Mouse (Mus musculus): ENCODE data around the gene Mrpl43.

Gene Mrpl43

GRCm38 (mm10) chr19:45007021-45007420 lies 779 bp upstream of the Mrpl43 start:
- no peak for DNase-seq

DNA sequence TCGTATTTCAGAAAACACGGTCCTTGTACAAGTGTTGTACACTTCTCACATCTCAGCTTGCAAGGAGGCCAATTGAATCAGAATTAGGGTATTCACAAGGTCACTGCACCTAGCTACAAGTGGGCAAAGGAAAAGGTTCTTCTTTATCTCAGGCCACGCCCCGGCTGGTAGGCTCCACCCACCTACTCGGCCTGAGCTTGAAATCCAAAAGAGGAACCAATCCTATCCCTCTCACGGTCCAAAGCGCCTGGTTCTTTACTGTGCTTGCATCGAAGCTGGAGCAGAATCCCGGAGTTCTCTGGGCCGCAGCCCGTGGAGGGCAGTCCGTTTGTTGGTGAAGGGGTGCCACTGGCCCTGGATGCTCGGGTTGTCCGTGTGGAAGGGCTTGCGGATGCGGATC lies 798 bp downstream of the Mrpl43 start, which contains the start of gene Twnk:
TSS of gene Twnk (plus strand) at position 220 of the 400 bp plus-strand sequence.
- no peak for DNase-seq

DNA sequence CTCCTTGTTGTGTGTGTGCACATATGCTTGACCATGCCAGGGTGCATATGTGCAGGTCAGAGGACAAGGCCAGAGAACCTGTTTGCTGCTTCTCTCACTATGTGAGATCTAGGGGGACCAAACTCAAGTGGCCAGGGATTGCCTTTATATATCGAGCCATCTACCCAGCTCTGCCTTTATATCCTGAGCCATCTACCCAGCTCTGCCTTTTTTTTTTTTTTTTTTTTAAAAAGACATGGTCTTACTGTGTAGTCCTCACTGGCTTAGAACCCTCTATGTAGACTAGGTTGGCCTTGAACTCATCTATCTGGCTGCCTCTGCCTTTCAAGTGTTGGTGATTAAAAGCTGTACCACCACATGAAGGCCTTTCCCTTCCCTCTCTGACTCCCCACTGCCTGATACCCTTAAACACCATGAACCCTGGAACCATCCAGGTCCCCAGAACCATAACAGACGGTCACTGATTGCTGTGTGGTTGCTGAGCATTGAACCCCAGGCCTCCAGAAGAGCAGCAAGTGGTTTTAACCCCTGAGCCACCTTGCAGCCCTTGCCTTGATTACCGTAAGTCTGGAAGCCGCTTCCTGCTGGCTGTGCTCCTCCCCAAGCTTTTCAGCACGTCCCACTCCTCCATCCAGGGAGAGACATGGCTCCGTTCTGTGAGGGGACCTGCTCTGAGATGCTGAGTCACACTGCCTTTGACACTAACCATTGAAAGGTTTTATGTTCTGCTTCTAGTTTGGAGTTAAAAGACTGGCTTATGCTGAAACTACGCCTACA lies 2.3 kb downstream of the Mrpl43 start:
- no peak for DNase-seq

- DNase-seq = no peak
Observed at GRCm38 (mm10) chr19:45002301-45002700, 3.9 kb downstream of the Mrpl43 start.

DNA sequence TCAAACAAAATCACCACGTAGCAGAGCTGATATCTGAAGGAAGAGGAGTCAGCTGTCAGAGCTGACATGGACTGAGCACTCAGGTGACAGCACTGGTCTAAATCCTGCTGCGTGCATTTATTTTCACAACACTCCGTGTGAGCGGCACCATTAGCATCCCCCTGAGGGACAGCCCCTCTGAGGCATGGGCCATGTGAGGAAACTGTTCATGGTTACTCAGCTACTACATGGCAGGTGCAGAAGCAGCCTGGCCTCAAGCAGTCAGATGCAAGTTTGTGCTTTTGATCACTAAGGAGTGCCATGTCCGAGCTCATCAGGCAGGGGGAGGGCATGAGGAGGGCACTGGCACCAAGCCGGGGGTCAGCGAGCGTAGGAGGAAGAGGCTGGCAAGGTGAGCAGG lies 6.6 kb downstream of the Mrpl43 start:
- DNase-seq = no peak

- DNase-seq = no peak
Observed at GRCm38 (mm10) chr19:44997786-44998185, 8.5 kb downstream of the Mrpl43 start.

GRCm38 (mm10) chr19:44992712-44993111 lies 13.5 kb downstream of the Mrpl43 start:
- DNase-seq = no peak

GRCm38 (mm10) chr19:44992246-44992645 lies 14.0 kb downstream of the Mrpl43 start:
- DNase-seq = no peak

GRCm38 (mm10) chr19:44991031-44991430 lies 15.2 kb downstream of the Mrpl43 start:
- no peak for DNase-seq

GRCm38 (mm10) chr19:44989567-44990495 lies 16.4 kb downstream of the Mrpl43 start:
- no peak for DNase-seq

DNA sequence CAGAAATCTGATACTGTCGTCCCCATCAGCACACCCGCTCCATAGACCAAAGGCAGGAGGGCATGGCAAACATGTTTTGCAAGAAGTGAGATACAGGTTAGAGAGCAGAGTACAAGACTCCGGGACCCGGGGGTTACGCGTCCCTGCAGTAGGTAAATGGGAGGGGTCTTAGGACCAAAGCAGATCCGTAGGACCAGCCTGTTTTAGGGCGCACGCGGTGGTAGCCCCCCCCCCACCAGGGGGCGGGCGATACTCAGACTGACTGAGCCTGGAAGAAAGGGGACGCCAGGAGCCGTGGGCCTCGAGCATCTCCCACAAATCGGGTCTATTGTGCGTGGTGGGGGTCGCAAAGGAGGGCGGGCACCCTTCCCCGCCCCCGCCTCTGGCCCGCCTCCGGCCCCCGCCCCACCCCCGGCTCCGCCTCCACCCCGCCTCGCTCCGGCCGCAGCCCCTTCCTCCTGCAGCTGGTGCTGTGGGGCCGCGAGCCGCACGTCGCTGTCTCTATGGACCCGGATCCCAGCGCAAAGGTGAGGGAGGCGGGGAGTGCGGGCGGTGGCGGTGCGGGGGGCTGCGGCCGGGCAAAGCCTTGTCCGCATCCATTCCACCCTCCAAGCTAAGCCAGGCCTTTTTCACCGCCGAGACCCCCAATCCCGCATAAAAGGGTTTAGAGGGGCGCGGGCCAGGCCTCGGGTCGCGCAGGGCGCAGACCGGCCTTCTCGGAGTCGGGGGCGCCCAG lies 17.2 kb downstream of the Mrpl43 start, which contains the start of gene Sema4g:
TSS of gene Sema4g (plus strand) at position 271 of the 736 bp plus-strand sequence.
- DNase-seq = no peak

DNA sequence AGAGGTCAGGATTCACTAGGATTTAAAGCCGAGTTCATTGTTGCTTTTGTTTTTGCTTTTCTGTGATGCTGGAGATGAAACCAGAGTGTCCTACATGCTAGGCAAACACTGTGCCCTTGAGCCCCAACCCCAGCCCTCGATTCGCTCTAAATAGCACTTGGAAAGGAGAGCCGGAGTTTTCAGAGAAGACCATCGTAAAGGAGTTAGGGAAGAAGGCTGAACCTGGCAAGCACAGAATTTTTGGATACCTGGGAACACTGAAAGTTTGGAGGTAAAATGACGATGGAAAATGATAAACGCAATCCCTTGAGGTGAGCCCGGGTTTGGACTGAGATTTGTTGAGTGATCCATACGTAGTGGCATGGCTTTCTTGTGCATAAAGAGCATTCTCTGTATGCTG lies 17.9 kb downstream of the Mrpl43 start:
- DNase-seq = no peak

DNA sequence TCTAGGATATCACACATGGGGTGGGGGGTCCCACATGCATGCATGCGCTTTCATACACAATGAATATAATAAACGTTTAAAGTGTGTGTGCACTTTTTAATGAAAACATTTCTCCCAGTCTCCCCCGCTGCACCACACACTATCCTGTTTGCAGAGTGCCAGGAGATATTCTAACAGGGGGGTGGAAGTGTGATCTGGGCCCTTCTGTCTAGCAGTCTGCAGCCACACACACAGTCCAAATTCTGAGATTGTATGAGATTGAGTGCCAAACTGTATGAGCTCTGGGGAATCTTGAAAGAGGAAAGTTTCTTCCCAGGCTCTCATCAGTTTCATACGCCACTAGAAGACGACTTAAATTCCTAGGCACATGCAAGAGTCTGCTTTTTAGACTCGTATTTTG lies 18.4 kb downstream of the Mrpl43 start:
- DNase-seq = no peak

DNA sequence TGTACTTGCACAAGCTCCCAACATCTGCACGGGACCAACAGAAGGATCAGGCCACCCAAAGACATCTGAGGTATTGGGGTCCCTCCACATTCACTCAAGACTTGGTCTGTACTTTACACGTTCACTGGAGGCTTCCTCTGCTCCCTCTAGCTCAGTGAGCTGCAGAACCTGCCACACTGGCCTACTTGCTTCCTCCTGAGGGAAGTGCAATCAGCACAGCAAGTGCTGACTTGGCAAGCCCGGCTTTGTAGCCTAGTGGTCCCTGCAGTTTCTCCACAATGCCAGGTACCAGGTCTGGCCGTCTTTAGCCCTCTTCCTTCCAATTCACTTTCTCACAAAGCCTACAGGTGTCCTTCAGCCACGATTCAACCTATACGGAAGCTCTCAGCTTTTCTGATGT lies 19.2 kb downstream of the Mrpl43 start:
- DNase-seq = no peak

DNA sequence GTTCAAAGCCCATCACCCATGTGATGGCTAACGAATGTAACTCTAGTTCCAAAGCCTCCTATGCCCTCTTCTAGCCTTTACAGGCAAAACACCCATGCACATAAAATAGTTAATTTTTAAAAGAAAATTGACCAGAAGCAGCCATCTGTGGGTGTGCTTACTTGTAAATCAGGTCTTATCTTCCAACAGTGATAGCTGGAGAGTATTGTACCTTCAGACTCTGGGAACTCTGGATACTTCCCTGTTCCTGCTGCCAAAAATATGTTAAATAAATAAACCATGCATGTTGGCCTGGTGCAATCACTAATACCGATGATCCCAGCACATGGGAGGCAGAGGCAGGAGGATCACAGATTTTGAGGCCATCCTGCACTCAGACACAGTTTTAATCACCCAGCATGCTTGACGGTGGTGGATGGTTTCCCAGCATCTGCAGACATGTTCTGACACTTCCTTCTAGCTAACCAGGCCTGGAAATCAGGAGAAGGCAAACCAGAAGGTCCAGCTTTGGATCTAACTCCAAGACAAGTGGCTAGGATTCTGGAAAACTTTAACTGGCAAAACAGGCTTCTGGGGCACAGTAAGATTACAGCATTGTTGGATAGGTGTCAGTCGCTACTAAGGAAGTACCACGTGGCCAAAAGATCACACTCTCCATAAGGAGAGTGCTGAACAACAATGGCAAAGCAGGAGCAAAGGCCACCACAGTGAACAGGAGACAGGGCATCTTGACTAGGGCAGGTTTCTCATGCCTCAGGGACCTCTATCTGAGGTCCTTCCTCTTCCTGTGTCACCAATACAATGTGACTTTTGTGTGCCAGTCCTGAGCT lies 20.9 kb downstream of the Mrpl43 start:
- DNase-seq = no peak

DNA sequence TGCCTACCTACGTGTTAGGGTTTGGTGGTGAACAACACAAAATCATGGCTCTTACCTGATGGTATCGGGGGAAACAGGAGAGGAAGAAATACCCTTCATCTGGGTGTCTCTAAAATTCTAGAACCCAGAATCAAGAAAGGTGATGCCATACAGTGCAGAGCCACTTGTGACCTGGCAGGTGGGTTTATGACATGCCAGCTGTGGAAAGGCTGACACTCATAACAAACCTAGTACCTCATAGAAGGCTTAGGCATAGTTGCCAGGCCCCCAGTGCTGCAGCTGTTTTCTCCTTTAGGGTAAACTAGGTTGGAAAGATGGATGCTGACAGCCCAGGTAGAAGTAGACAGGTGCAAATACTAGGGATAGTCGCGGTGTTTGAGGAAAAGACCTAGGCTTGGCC lies 21.8 kb downstream of the Mrpl43 start:
- no peak for DNase-seq

GRCm38 (mm10) chr19:44983366-44983765 lies 22.9 kb downstream of the Mrpl43 start:
- no peak for DNase-seq

GRCm38 (mm10) chr19:44982477-44983115 lies 23.6 kb downstream of the Mrpl43 start:
- no peak for DNase-seq

- no peak for DNase-seq
Observed at GRCm38 (mm10) chr19:44980787-44981186, 25.5 kb downstream of the Mrpl43 start.

GRCm38 (mm10) chr19:44977148-44977547 lies 29.1 kb downstream of the Mrpl43 start:
- DNase-seq = no peak

DNA sequence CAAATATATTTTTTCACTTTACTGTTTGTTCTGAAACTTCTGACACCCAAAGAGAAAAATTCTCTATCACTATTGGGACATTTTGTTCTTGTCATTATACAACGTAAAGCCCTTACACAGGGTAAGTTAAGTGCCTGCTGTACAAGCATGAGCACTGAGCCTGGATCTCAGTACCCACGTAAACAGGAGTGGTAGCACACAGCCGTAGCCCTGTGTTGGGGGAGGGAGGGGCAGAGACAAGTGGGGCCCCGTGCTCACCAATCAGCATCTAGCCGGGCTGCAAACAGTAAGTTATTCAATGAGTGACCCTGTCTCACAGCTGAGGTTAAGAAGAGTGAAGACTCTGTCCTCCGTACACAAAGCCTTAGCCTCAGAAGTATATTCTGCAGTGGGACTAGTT lies 29.6 kb downstream of the Mrpl43 start:
- DNase-seq = no peak

DNA sequence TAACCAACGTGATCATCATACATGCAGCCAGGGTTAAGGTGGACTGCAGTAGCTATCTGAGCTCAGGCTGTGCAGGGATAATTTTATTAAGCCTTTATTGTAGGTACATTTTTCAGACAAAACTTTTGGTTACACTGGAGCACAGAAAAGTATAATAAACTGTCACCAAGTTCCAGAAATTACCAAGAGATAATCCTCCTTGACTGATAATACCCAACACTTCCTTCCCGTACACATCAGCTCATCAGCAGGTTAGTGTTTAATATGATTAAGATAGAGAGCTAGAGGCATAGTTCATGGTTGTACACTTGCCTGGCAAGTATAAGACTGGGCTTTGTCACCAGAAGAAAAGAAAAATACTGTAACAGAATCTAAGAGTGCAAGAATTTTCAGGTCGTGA lies 37.9 kb downstream of the Mrpl43 start:
- DNase-seq = no peak

All from right cerebral cortex, postnatal 14 days (tissue).